Mouse (Mus musculus) CD4-positive, CD25-positive, alpha-beta regulatory T cell, adult 9 weeks (primary cell): ENCODE results near the gene Iah1. TPM values are rescaled to one million over a fixed set of nuclear protein-coding genes. Genes with fewer than 3 reads are reported as not detected.

Source experiments
- polyA plus RNA-seq: library from polyadenylated mRNA; unstranded; fragments of 100-300 nt; shearing (Covaris generic); gene quantifications from one replicate; pipeline ENCODE4 v1.2.1, GENCODE M21; 2017

Gene Iah1
- polyA plus RNA-seq, result 51.6 TPM

GRCm38 (mm10) chr12:21315923-21316868 is at the start of gene Iah1:
Gene Iah1 (plus strand): TSS chr12:21316389.

GRCm38 (mm10) chr12:21284761-21285441 is 31.3 kb upstream of the Iah1 start, which contains the start of gene Cpsf3:
Gene Cpsf3 (plus strand): TSS chr12:21285391.

GRCm38 (mm10) chr12:21286243-21286622 is 30.0 kb upstream of the Iah1 start, which contains the start of gene Itgb1bp1:
Gene Itgb1bp1 (minus strand): TSS chr12:21286284.

GRCm38 (mm10) chr12:21373100-21373819 is 57.1 kb downstream of the Iah1 start, which contains the start of gene Adam17:
Gene Adam17 (minus strand): TSS chr12:21373632.

Other genes starting within 250 kb of the Iah1 start
- gene Cpsf3, start 31.0 kb upstream of the Iah1 start, polyA plus RNA-seq, result 160 TPM
- gene Itgb1bp1, start 30.1 kb upstream of the Iah1 start, polyA plus RNA-seq, result 125 TPM
- 77.0 TPM for gene Adam17, start 57.2 kb downstream of the Iah1 start, polyA plus RNA-seq
- gene Ywhaq, start 101.2 kb downstream of the Iah1 start, polyA plus RNA-seq, result 287 TPM